Mouse (Mus musculus): Measurements from ENCODE around the gene Sel1l2.
"Not testable (repeated sequence)": the region's sequence is repeated elsewhere in the genome, so short reads cannot be mapped to it uniquely, and the experiment has no call there.

Gene Sel1l2

DNA sequence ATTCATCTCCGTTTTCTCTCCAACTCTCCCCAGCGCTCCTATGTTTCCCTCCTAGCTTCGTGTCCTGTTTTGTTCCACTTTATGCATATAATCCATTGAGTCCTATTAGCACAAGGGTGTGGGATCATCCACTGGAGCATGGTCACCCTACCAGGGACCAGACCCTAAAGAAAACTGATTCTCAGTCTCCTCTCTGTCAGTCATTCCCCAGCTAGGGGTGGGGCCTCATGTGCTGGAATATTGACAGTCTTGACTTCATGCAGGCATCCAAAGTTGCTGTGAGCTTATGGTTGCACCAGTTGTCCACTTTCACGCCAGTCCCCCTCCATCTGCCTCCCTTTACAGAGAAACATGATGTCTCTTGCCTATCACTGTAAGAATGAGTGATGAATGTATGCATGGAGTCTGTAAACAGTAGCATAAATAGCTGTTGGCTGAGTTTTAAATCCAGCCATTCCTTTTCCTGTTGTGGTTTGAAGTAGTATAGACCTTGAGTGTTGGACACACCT, 174.9 kb downstream of the Sel1l2 start:
- no peak for DNase-seq (ENCODE audit: low read depth, low spot score)

DNA sequence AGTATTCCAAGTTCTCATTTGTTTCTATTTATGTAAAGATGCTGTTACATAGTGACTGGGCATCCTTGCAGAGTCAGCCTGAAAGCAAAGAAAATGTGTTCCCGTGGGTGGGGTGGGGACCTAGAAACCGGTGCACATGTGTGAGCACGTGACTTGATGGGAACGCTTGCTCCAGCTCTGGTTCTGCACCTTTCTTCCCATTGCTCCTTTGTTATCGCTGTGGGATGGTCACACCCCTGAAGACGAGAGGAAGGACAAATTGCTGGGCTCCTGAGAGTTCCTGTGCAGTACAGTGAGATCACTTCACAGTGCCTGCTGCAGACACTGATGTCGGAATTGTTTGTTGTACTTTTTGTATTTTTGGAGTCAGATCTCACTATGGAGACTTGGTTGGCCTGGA, 185.8 kb downstream of the Sel1l2 start:
- DNase-seq (ENCODE audit: low read depth, low spot score), result no peak

DNA sequence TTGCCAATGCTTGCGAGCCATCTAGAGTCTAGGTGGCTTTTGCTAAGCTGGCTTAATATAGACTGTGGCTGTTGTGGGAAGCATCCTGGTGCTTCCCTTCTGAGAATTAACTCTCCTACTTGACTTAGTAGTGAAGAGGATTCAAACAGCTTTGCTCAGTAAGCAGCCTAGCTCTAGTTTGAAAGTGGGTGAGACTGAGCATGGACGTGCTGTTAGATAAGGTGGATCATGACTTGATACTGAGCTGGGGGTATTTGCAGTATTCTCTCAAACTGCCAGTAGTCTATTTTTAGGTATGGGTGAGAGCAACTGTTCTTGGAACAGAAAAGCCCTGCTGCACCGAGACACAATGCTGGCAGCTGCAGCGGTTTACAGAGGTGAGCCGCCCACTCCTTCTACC, 186.9 kb downstream of the Sel1l2 start:
- DNase-seq (ENCODE audit: low read depth, low spot score), result no peak

DNA sequence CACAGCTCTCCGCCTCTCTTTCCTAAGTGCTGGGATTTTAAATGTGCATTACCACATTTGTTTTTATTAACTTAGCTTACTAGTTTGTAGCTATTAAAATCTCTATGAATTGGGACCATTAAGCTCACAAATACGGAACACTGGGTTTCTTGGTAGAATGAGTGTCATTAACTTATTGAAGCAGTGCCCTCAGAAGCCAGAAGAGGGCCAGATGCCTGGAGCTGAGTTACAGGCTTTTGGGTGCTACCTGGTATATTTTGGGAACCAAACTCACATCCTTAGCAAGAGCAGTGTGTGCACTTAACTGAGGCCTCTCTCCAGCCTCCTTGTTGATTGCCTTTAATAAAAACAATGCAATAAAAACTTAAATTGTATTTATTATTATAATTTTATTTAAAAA, 188.8 kb downstream of the Sel1l2 start:
- DNase-seq (ENCODE audit: low read depth, low spot score), result peak; percentile 11

DNA sequence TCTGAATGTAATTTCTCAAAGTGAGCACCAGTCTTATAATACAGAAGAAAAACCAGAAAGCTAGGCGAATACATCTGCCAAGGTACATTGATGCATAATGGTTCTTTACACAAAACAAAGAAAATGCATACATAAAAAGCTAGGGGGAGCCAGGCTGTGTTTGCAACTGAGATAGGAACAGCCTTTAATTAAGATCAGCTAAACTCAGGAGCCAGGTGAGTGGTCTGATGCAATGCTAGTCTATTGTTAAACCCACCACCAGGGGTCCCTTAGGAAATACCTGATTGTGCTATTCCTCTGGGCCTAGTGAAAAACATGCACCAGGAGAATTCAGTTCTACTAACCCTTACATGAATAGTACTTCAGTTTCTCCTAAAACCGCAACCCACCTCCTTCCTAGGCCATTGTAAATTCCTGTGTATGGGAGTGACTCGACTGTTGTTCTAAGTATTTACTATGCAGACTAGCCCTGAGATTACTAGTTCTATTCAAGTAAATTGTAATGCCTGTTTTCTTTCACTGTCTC, 203.8 kb downstream of the Sel1l2 start:
- DNase-seq (ENCODE audit: low read depth, low spot score), result not testable (repeated sequence)
